Mouse (Mus musculus): ENCODE data around the gene Dtd1. TPM values are rescaled to one million over a fixed set of nuclear protein-coding genes. Genes with fewer than 3 reads are reported as not detected.
A peak's percentile ranks its signal among the peaks of the same experiment; 100 is the strongest.

Dtd1 gene
- polyA plus RNA-seq, 1 experiment from 2014 or later = 31.6 TPM

DNA sequence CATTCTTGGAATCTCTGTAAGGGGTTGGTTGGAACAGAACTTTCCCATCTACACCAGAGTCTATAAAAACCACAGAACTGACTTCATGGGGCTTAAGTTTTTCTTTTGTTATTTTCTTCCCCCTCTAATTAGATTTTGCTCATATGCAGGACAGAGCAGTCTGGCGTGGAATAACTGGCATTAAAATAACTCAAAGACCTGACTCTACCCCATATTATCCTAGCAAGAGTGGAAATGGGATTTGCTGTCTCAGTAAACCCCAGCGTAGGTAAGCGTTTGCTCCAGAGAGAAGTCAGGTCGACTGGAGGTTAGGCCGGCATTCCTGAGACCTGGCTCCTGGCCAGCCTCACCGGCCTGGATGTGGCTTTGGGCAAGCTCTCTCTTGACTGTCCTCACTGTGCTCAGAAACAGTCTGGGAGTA is 140.9 kb downstream of the Dtd1 start:
- Histone ChIP-seq H3K4me2 (ENCODE audit: low read depth, low read length) (no peak overlapping the region), H3K27me3 (ENCODE audit: control insufficient read depth, insufficient read depth, low read length) (no peaks in the 10 kb centered on the region), H3K36me3 (ENCODE audit: control insufficient read depth, insufficient read depth) (no peaks in the 10 kb centered on the region), H3K27ac (ENCODE audit: low read length) (no peak overlapping the region), H3K9me3 (replicated peaks; ENCODE audit: control insufficient read depth, low read length) (no peaks in the 10 kb centered on the region), H3K9ac (ENCODE audit: low read length) (no peak overlapping the region), H3K4me1 (ENCODE audit: control insufficient read depth, insufficient read depth, low read length) (peaks cover 5% of the 10 kb centered on the region), H3K4me3 (ENCODE audit: low read length) (no peak overlapping the region)
- no peak for ATAC-seq (replicated peaks; ENCODE audit: extremely low read depth, insufficient read depth, low FRiP score)
- 37% methylated on average over 6 of the region's 6 CpGs for WGBS

DNA sequence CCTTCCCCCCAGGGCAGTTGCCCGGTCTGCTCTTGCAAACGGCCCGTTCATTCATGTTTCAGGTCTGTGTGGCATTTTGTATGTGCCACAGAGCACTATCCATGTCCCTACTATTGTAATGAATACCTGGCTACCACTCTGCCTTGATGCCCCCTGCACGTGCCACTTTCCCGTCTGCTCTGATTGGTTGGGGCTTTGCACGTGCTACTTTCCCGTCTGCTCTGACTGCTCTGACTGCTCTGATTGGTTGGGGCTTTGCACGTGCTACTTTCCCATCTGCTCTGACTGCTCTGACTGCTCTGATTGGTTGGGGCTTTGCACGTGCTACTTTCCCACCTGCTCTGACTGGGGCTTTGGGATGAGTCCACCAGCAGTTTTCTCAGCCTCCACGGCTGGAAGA is 142.3 kb downstream of the Dtd1 start:
- Histone ChIP-seq H3K4me3 (ENCODE audit: low read length) (no peak overlapping the region), H3K4me1 (ENCODE audit: control insufficient read depth, insufficient read depth, low read length) (peaks cover 5% of the 10 kb centered on the region), H3K27me3 (ENCODE audit: control insufficient read depth, insufficient read depth, low read length) (no peaks in the 10 kb centered on the region), H3K27ac (ENCODE audit: low read length) (no peak overlapping the region), H3K36me3 (ENCODE audit: control insufficient read depth, insufficient read depth) (no peaks in the 10 kb centered on the region), H3K4me2 (ENCODE audit: low read depth, low read length) (no peak overlapping the region), H3K9me3 (replicated peaks; ENCODE audit: control insufficient read depth, low read length) (no peaks in the 10 kb centered on the region), H3K9ac (ENCODE audit: low read length) (no peak overlapping the region)
- no peak for ATAC-seq (replicated peaks; ENCODE audit: extremely low read depth, insufficient read depth, low FRiP score)
- 85% methylated on average over 10 of the region's 10 CpGs for WGBS

- H3K4me1 ChIP-seq (ENCODE audit: control insufficient read depth, insufficient read depth, low read length) = peaks cover 5% of the 10 kb centered on the region
- no peak overlapping the region for H3K27ac ChIP-seq (ENCODE audit: low read length)
Observed at GRCm38 (mm10) chr2:144743316-144743715, 143.6 kb downstream of the Dtd1 start.

DNA sequence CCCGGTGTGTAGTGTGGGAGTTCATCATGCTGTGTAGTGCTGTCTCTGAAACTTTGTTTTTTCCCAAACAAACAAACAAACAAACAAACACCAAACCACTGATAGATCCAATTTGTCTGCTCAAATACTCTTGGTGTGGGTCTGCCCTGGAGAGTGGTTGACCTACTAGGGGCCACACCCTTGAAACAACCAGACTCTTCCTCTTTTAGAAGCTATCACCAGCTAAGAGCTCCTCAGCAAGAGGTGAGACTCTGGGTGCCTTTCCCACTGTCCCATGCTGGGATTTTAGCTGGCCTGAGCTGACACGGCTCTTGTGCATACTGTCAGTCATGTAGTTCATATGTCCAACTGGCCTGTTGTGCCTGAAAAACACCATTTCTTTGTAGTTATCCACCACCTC is 145.6 kb downstream of the Dtd1 start:
- H3K4me2 ChIP-seq (ENCODE audit: low read depth, low read length) = no peak overlapping the region
- ATAC-seq (replicated peaks; ENCODE audit: extremely low read depth, insufficient read depth, low FRiP score) = no peak
- WGBS = 87% methylated on average over 2 of the region's 2 CpGs

More at GRCm38 (mm10) chr2:144743316-144743715, 143.6 kb downstream of the Dtd1 start:
- Histone ChIP-seq H3K27me3 (ENCODE audit: control insufficient read depth, insufficient read depth, low read length) (no peaks in the 10 kb centered on the region), H3K9ac (ENCODE audit: low read length) (no peak overlapping the region), H3K9me3 (replicated peaks; ENCODE audit: control insufficient read depth, low read length) (no peaks in the 10 kb centered on the region), H3K4me3 (ENCODE audit: low read length) (no peak overlapping the region), H3K4me2 (ENCODE audit: low read depth, low read length) (no peak overlapping the region), H3K36me3 (ENCODE audit: control insufficient read depth, insufficient read depth) (no peaks in the 10 kb centered on the region)
- 74% methylated on average over 5 of the region's 5 CpGs for WGBS
- ATAC-seq (replicated peaks; ENCODE audit: extremely low read depth, insufficient read depth, low FRiP score) = no peak

DNA sequence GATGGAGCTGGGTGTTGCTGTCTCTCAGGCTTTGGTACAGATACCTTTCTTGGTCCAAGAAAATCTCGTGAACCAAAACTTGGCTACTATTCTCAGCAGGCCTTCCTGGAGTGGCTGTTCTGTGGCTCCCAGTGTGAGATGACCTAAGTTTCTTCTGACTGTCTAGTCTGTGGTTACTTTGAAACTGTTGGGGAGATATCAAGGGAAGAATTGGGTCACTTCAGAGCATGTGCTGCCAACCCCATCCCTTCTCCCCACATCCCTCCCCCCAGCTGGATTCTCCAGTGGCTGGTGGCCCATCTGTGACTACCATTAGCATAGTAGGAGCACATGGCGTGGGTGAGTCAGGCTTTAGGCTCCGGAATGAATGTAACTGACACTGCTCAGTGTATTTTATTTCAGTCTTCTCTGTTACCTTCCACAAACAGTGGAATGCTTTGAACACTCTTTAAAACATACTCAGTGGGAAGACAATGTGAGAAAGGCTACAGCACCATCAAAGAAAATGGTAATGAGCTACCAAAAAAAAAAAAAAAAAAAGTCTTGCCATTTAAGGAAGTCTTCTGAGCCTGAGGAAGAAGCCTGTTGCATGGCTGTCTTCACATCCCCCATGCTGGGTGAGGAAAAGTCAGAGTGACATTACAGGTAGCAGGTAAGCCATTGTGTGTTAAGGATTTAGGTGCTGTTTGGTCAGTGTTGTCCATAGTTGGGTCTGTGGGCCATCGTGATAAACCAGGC is 146.5 kb downstream of the Dtd1 start:
- ATAC-seq (replicated peaks; ENCODE audit: extremely low read depth, insufficient read depth, low FRiP score) = no peak
- H3K4me1 ChIP-seq (ENCODE audit: control insufficient read depth, insufficient read depth, low read length) = no peaks in the 10 kb centered on the region
- no peaks in the 10 kb centered on the region for H3K9me3 ChIP-seq (replicated peaks; ENCODE audit: control insufficient read depth, low read length)
- no peaks in the 10 kb centered on the region for H3K27me3 ChIP-seq (ENCODE audit: control insufficient read depth, insufficient read depth, low read length)
- no peaks in the 10 kb centered on the region for H3K36me3 ChIP-seq (ENCODE audit: control insufficient read depth, insufficient read depth)
- H3K27ac ChIP-seq (ENCODE audit: low read length) = no peak overlapping the region
- no peak overlapping the region for H3K4me2 ChIP-seq (ENCODE audit: low read depth, low read length)
- 80% methylated on average over 4 of the region's 4 CpGs for WGBS
- H3K9ac ChIP-seq (ENCODE audit: low read length) = no peak overlapping the region
- no peak overlapping the region for H3K4me3 ChIP-seq (ENCODE audit: low read length)

More for the DNA sequence above, 145.6 kb downstream of the Dtd1 start:
- peaks cover 5% of the 10 kb centered on the region for H3K4me1 ChIP-seq (ENCODE audit: control insufficient read depth, insufficient read depth, low read length)
- H3K27me3 ChIP-seq (ENCODE audit: control insufficient read depth, insufficient read depth, low read length) = no peaks in the 10 kb centered on the region
- H3K9ac ChIP-seq (ENCODE audit: low read length) = no peak overlapping the region
- no peak overlapping the region for H3K27ac ChIP-seq (ENCODE audit: low read length)
- no peaks in the 10 kb centered on the region for H3K9me3 ChIP-seq (replicated peaks; ENCODE audit: control insufficient read depth, low read length)
- no peak overlapping the region for H3K4me3 ChIP-seq (ENCODE audit: low read length)
- no peaks in the 10 kb centered on the region for H3K36me3 ChIP-seq (ENCODE audit: control insufficient read depth, insufficient read depth)

- H3K4me3 ChIP-seq (ENCODE audit: low read length) = no peak overlapping the region
- no peak for ATAC-seq (replicated peaks; ENCODE audit: extremely low read depth, insufficient read depth, low FRiP score)
- H3K9me3 ChIP-seq (replicated peaks; ENCODE audit: control insufficient read depth, low read length) = no peaks in the 10 kb centered on the region
- no peaks in the 10 kb centered on the region for H3K36me3 ChIP-seq (ENCODE audit: control insufficient read depth, insufficient read depth)
- no peak overlapping the region for H3K27ac ChIP-seq (ENCODE audit: low read length)
- H3K4me1 ChIP-seq (ENCODE audit: control insufficient read depth, insufficient read depth, low read length) = no peaks in the 10 kb centered on the region
- H3K4me2 ChIP-seq (ENCODE audit: low read depth, low read length) = no peak overlapping the region
- WGBS = 74% methylated on average over 6 of the region's 6 CpGs
- no peaks in the 10 kb centered on the region for H3K27me3 ChIP-seq (ENCODE audit: control insufficient read depth, insufficient read depth, low read length)
- H3K9ac ChIP-seq (ENCODE audit: low read length) = no peak overlapping the region
Observed at GRCm38 (mm10) chr2:144753604-144754003, 153.9 kb downstream of the Dtd1 start.

DNA sequence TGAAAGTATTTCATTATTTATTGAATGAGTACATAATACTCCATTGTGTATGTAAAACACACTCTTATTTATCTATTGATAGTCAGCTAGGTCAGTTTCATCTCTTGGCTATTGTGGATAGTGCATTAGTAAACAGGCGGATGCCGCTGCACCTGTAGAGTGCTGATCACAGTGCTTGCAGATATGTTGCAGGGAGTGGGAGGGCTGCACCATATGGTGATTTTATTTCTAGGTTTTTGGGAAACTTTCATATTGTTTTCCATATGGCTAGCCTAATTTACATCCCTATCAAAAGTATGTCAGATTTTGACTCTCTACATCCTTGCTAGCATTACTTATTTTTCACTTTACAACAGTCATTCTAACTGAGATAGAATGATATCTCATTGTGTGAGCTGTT is 155.3 kb downstream of the Dtd1 start:
- H3K4me2 ChIP-seq (ENCODE audit: low read depth, low read length) = no peak overlapping the region
- no peaks in the 10 kb centered on the region for H3K4me1 ChIP-seq (ENCODE audit: control insufficient read depth, insufficient read depth, low read length)
- H3K27ac ChIP-seq (ENCODE audit: low read length) = no peak overlapping the region
- ATAC-seq (replicated peaks; ENCODE audit: extremely low read depth, insufficient read depth, low FRiP score) = no peak
- no peak overlapping the region for H3K9ac ChIP-seq (ENCODE audit: low read length)
- H3K9me3 ChIP-seq (replicated peaks; ENCODE audit: control insufficient read depth, low read length) = no peaks in the 10 kb centered on the region
- no peaks in the 10 kb centered on the region for H3K36me3 ChIP-seq (ENCODE audit: control insufficient read depth, insufficient read depth)
- H3K4me3 ChIP-seq (ENCODE audit: low read length) = no peak overlapping the region
- no peaks in the 10 kb centered on the region for H3K27me3 ChIP-seq (ENCODE audit: control insufficient read depth, insufficient read depth, low read length)
- 98% methylated on average over 2 of the region's 2 CpGs for WGBS

- H3K9me3 ChIP-seq (replicated peaks; ENCODE audit: control insufficient read depth, low read length) = no peaks in the 10 kb centered on the region
- 57% methylated on average over 6 of the region's 6 CpGs for WGBS
- H3K4me2 ChIP-seq (ENCODE audit: low read depth, low read length) = no peak overlapping the region
Observed at GRCm38 (mm10) chr2:144760666-144761065, 161.0 kb downstream of the Dtd1 start.

GRCm38 (mm10) chr2:144763706-144764105 is 164.0 kb downstream of the Dtd1 start:
- no peak for ATAC-seq (replicated peaks; ENCODE audit: extremely low read depth, insufficient read depth, low FRiP score)
- no peak overlapping the region for H3K4me3 ChIP-seq (ENCODE audit: low read length)
- no peak overlapping the region for H3K27ac ChIP-seq (ENCODE audit: low read length)
- H3K9ac ChIP-seq (ENCODE audit: low read length) = no peak overlapping the region
- no peaks in the 10 kb centered on the region for H3K36me3 ChIP-seq (ENCODE audit: control insufficient read depth, insufficient read depth)
- H3K9me3 ChIP-seq (replicated peaks; ENCODE audit: control insufficient read depth, low read length) = no peaks in the 10 kb centered on the region; the same call in 1 of the 2 replicates
- WGBS = 88% methylated on average over 9 of the region's 9 CpGs
- no peak overlapping the region for H3K4me2 ChIP-seq (ENCODE audit: low read depth, low read length)
- H3K4me1 ChIP-seq (ENCODE audit: control insufficient read depth, insufficient read depth, low read length) = 0 out of 2 replicates have a peak, but pooled peaks cover 2% of the 10 kb centered on the region
- H3K27me3 ChIP-seq (ENCODE audit: control insufficient read depth, insufficient read depth, low read length) = no peaks in the 10 kb centered on the region

More at GRCm38 (mm10) chr2:144760666-144761065, 161.0 kb downstream of the Dtd1 start:
- ATAC-seq (replicated peaks; ENCODE audit: extremely low read depth, insufficient read depth, low FRiP score) = 0 out of 2 replicates have a peak, but pooled peaks have one; percentile 45
- Histone ChIP-seq H3K4me3 (ENCODE audit: low read length) (no peak overlapping the region), H3K27ac (ENCODE audit: low read length) (no peak overlapping the region), H3K27me3 (ENCODE audit: control insufficient read depth, insufficient read depth, low read length) (no peaks in the 10 kb centered on the region), H3K4me1 (ENCODE audit: control insufficient read depth, insufficient read depth, low read length) (no peaks in the 10 kb centered on the region), H3K36me3 (ENCODE audit: control insufficient read depth, insufficient read depth) (no peaks in the 10 kb centered on the region), H3K9ac (ENCODE audit: low read length) (no peak overlapping the region)
